Mouse (Mus musculus) heart, postnatal 0 days (tissue): ENCODE results near the gene Haus2. TPM values are rescaled to one million over a fixed set of nuclear protein-coding genes. Genes with fewer than 3 reads are reported as not detected.

Experiments
- ATAC-seq: fragments of 200-750 bp; cut with Nextera tagmentation; 2 replicates; pipeline ENCODE4 v1.8.0; 2017; ENCODE audit warnings: low read depth, moderate number of reproducible peaks, moderate library complexity; ENCODE audit not compliant: insufficient read depth
- DNase-seq: peaks from one replicate; pipeline ENCODE4 v3.0.0-alpha.2; 2016; ENCODE audit warnings: low spot score
- H3K27ac ChIP-seq: fragments of 300-500 bp; sonication (generic); 2 replicates; pipeline ENCODE4 v1.5.1; 2014; ENCODE audit warnings: low read depth, mild to moderate bottlenecking
- H3K27me3 ChIP-seq: fragments of 300-500 bp; sonication (generic); 2 replicates; pipeline ENCODE4 v1.6.1; 2014; ENCODE audit warnings: low read length, mixed read lengths; ENCODE audit not compliant: control insufficient read depth, insufficient read depth
- H3K36me3 ChIP-seq: fragments of 300-500 bp; sonication (generic); replicated peaks from 2 replicates; pipeline ENCODE4 v1.6.1; 2014; ENCODE audit warnings: low read length, mixed read lengths; ENCODE audit not compliant: control insufficient read depth, insufficient read depth
- H3K4me1 ChIP-seq: fragments of 300-500 bp; sonication (generic); 2 replicates; pipeline ENCODE4 v1.6.1; 2014; ENCODE audit warnings: antibody characterized with exemption; ENCODE audit not compliant: control insufficient read depth, insufficient read depth
- H3K4me2 ChIP-seq: fragments of 300-500 bp; sonication (generic); 2 replicates; pipeline ENCODE4 v1.6.1; 2014; ENCODE audit warnings: low read depth, mild to moderate bottlenecking, low read length, moderate library complexity
- H3K4me3 ChIP-seq: fragments of 300-500 bp; sonication (generic); 2 replicates; pipeline ENCODE4 v1.5.1; 2014; ENCODE audit warnings: low read depth, low read length
- H3K9ac ChIP-seq: fragments of 300-500 bp; sonication (generic); replicated peaks from 2 replicates; pipeline ENCODE4 v1.6.1; 2014; ENCODE audit warnings: low read depth, low read length, mixed read lengths
- H3K9me3 ChIP-seq: fragments of 300-500 bp; sonication (generic); replicated peaks from 2 replicates; pipeline ENCODE4 v1.6.1; 2016; ENCODE audit warnings: low read length; ENCODE audit not compliant: control insufficient read depth
- CTCF ChIP-seq: IDR thresholded peaks from 2 replicates; pipeline ENCODE4 v1.5.1; 2016; ENCODE audit warnings: antibody characterized with exemption, control low read depth, low read depth
- EP300 ChIP-seq: IDR thresholded peaks from 2 replicates; pipeline ENCODE4 v1.6.1; 2016; ENCODE audit warnings: antibody characterized with exemption, low read depth
- WGBS: fragments of 180-500 bp; shearing (Covaris S2); extraction: QIAGEN DNeasy Blood & Tissue Kit; methylation state at CpG from one replicate; pipeline ENCODE4 v1.1.7; 2014; 5-methylcytosine and 5-hydroxymethylcytosine counted together
- polyA plus RNA-seq: library from polyadenylated mRNA; unstranded; fragments of >200 nt; fragmentation: Nextera tagmentation; extraction: Ambion mirVana; gene quantifications from 2 replicates; pipeline ENCODE4 v1.2.1, GENCODE M21; 2015
- total RNA-seq: library from RNA; depleted of rRNA; stranded (reverse); fragments of >200 nt; gene quantifications from 2 replicates; pipeline ENCODE4 v1.2.3, GENCODE M21; 2014; ENCODE audit warnings: low replicate concordance

Gene Haus2
- total and polyA plus RNA-seq, 2 experiments from 2014 or later: 18.3 to 22.2 TPM

GRCm38 (mm10) chr2:120622920-120623319 lies 13.7 kb downstream of the Haus2 start:
- no peaks in the 10 kb centered on the region for H3K9me3 ChIP-seq

GRCm38 (mm10) chr2:120628076-120628865 lies 19.1 kb downstream of the Haus2 start:
- Histone ChIP-seq H3K27me3 (no peaks in the 10 kb centered on the region), H3K36me3 (peaks cover 11% of the 10 kb centered on the region; the same call in 1 of the 2 replicates), H3K9ac (no peak overlapping the region), H3K4me2 (peak overlapping the region; percentile 74), H3K27ac (peak overlapping the region; percentile 34; the same call in 1 of the 2 replicates), H3K9me3 (no peaks in the 10 kb centered on the region), H3K4me1 (peaks cover 17% of the 10 kb centered on the region; the same call in 1 of the 2 replicates), H3K4me3 (peak overlapping the region; percentile 67)
- 25% methylated on average over 10 of the region's 10 CpGs for WGBS
- no peak for TF ChIP-seq EP300
- no peak for TF ChIP-seq CTCF
- no peak for ATAC-seq
- no peak for DNase-seq

More at GRCm38 (mm10) chr2:120622920-120623319, 13.7 kb downstream of the Haus2 start:
- Histone ChIP-seq H3K27me3 (no peaks in the 10 kb centered on the region), H3K9ac (no peak overlapping the region), H3K36me3 (peaks cover 20% of the 10 kb centered on the region), H3K4me1 (no peaks in the 10 kb centered on the region), H3K27ac (no peak overlapping the region), H3K4me2 (no peak overlapping the region), H3K4me3 (no peak overlapping the region)
- ATAC-seq (no peak), DNase-seq (no peak)
- TF ChIP-seq CTCF: no peak

GRCm38 (mm10) chr2:120628886-120629735 lies 19.9 kb downstream of the Haus2 start, which contains the start of gene Stard9:
Gene Stard9, plus strand, starts transcription at chr2:120629121.
- Histone ChIP-seq H3K4me2 (peak within 1 kb of the TSS; percentile 74), H3K9ac (peak within 1 kb of the TSS; percentile 61), H3K27ac (peak within 1 kb of the TSS; percentile 34), H3K36me3 (peaks cover 11% of the 10 kb centered on the region; the same call in 1 of the 2 replicates), H3K4me3 (peak within 1 kb of the TSS; percentile 67), H3K27me3 (no peaks in the 10 kb centered on the region), H3K9me3 (no peaks in the 10 kb centered on the region), H3K4me1 (peaks cover 17% of the 10 kb centered on the region; the same call in 1 of the 2 replicates)
- WGBS: 2% methylated on average over 35 of the region's 36 CpGs
- ATAC-seq (peak; percentile 100), DNase-seq (peak; percentile 100)
- no peak for TF ChIP-seq EP300
- no peak for TF ChIP-seq CTCF

- Histone ChIP-seq H3K4me1 (peaks cover 17% of the 10 kb centered on the region; the same call in 1 of the 2 replicates), H3K4me2 (peak overlapping the region; percentile 74), H3K27ac (no peak overlapping the region), H3K9me3 (no peaks in the 10 kb centered on the region), H3K27me3 (no peaks in the 10 kb centered on the region), H3K36me3 (peaks cover 19% of the 10 kb centered on the region; the same call in 1 of the 2 replicates), H3K4me3 (peak overlapping the region; percentile 67), H3K9ac (no peak overlapping the region)
- 64% methylated on average over 2 of the region's 2 CpGs for WGBS
- ATAC-seq (no peak), DNase-seq (no peak)
- no peak for TF ChIP-seq CTCF
Observed at GRCm38 (mm10) chr2:120630246-120630645, 21.1 kb downstream of the Haus2 start.

GRCm38 (mm10) chr2:120630655-120631054 lies 21.5 kb downstream of the Haus2 start:
- 38% methylated on average over 2 of the region's 2 CpGs for WGBS
- Histone ChIP-seq H3K27me3 (no peaks in the 10 kb centered on the region), H3K36me3 (peaks cover 22% of the 10 kb centered on the region; the same call in 1 of the 2 replicates), H3K4me2 (peak overlapping the region; percentile 74), H3K4me3 (no peak overlapping the region), H3K4me1 (peaks cover 17% of the 10 kb centered on the region; the same call in 1 of the 2 replicates), H3K9me3 (no peaks in the 10 kb centered on the region), H3K27ac (no peak overlapping the region), H3K9ac (no peak overlapping the region)
- ATAC-seq (no peak), DNase-seq (no peak)
- TF ChIP-seq CTCF (no peak), EP300 (no peak)
